Mouse (Mus musculus) adrenal gland, adult 8-10 months (tissue): ENCODE data around the gene Tnfsf15. TPM values are rescaled to one million over a fixed set of nuclear protein-coding genes. Genes with fewer than 3 reads are reported as not detected.

ENCODE experiments used
- DNase-seq: peaks from one replicate; pipeline ENCODE4 v3.0.0; 2022
- total RNA-seq, 4 experiments: library from RNA; stranded (reverse); gene quantifications; 2 replicates each; pipeline ENCODE4 v1.2.4; 2022

Tnfsf15 gene
- total RNA-seq, 4 experiments from 2014 or later, result 0.34 to 0.83 (median 0.36) TPM

- DNase-seq, result no peak
Observed at GRCm38 (mm10) chr4:63684412-63685252, 60.3 kb downstream of the Tnfsf15 start.

- no peak for DNase-seq
Observed at GRCm38 (mm10) chr4:63683716-63684115, 61.2 kb downstream of the Tnfsf15 start.

- DNase-seq, result no peak
Observed at GRCm38 (mm10) chr4:63683056-63683455, 61.9 kb downstream of the Tnfsf15 start.

GRCm38 (mm10) chr4:63682441-63682840 is 62.5 kb downstream of the Tnfsf15 start:
- no peak for DNase-seq

- DNase-seq, result no peak
Observed at GRCm38 (mm10) chr4:63681557-63681956, 63.4 kb downstream of the Tnfsf15 start.

Other genes with a start within 250 kb of the Tnfsf15 start
- 10 to 100 TPM; 56.7 to 95.9 (median 78.5) TPM for gene Whrn, start 249.1 kb downstream of the Tnfsf15 start, total RNA-seq
- gene Atp6v1g1, start 200.3 kb downstream of the Tnfsf15 start, total RNA-seq, result 100 to 1,000 TPM; 191 to 202 (median 194) TPM
- gene Tmem268, start 186.3 kb downstream of the Tnfsf15 start, total RNA-seq, result 10 to 100 TPM; 13.1 to 15.1 (median 14.0) TPM
- not detected for gene Gm11213, start 139.9 kb downstream of the Tnfsf15 start, total RNA-seq
- not detected for gene Tex48, start 122.7 kb downstream of the Tnfsf15 start, total RNA-seq
- gene Gm11214, start 81.7 kb downstream of the Tnfsf15 start, total RNA-seq, result not detected
- gene Tnfsf8, start 116.2 kb upstream of the Tnfsf15 start, total RNA-seq, result under 1 TPM in 2 of 4 experiments, not detected in 2; 0.07 to 0.09 TPM